Mouse (Mus musculus) layer of hippocampus, postnatal 25 days (tissue): ENCODE data around the gene Pi4kb. TPM values are rescaled to one million over a fixed set of nuclear protein-coding genes. Genes with fewer than 3 reads are reported as not detected.
A peak's percentile ranks its signal among the peaks of the same experiment; 100 is the strongest.

Experiments
- DNase-seq, 2 experiments: peaks; one replicate each; pipeline ENCODE4 v3.0.0; 2022; ENCODE audit warnings: mixed read lengths in 2 of 2, low spot score in 1 of 2; ENCODE audit errors: extremely low spot score in 1 of 2
- microRNA-seq, 2 experiments: library from miRNA; unstranded; fragments of <30 nt; microRNA quantifications; one replicate each; pipeline ENCODE4 v1.2.0; 2021
- total RNA-seq, 2 experiments: library from RNA; stranded (reverse); gene quantifications; 2 replicates each; pipeline ENCODE4 v1.2.3; 2021

The Pi4kb gene
- total RNA-seq, 2 experiments from 2014 or later: 52.5 to 58.0 TPM

DNA sequence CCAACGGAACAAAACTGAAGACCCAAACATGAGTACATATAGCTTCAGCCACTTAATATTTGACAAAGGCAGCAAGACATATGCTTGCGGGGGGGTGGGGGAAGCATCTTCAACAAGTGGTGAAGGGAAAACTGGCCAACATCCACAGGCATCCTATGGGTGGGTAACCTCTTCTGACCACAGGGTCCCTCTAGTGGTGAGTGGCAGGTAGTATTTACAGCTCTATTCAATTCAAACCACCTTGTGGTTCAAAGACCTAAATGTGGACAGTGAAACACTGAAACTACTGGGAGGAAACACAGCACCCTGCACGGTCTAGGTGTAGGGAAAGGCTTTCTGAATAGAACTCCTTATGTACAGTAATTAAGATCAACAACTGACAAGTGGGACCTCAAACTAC, 79.2 kb downstream of the Pi4kb start:
- no peak for DNase-seq

DNA sequence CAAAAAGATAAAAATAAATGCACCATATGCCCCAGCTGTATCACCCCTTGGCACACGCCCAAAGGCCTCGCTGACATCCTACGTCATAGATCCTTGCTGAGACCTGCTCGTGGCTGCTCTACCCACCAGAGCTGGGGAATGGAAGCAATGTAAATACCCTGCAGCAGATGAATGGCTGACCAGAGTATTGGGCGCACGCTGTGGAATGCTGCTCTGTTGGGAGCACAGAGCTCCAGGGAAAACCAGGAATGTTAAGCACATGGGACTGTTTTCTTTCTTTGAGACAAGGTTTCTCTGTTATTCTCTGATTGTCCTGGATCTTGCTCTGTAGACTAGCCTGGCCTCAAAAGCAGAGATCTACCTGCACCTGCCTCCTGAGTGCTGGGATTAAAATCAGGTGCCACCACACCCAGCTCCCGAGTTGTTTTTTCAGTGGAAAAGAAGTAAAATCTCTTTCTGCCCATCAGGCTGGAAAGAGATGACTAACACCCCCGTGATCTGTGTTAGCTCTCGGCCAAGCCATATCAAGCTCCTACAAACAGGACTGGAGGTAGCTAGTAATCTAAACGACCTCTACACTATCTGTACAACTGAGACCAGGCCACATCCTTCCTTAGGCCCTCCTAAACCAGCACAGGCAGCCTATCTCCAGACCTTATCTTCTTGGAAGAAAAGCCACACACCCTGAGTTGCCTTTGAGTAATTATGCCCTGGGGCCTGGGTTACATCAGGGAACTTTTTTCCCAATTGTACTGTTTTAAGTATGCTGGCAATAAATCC, 80.1 kb downstream of the Pi4kb start:
- peak in 1 of 2 experiments; percentile 16 for DNase-seq

DNA sequence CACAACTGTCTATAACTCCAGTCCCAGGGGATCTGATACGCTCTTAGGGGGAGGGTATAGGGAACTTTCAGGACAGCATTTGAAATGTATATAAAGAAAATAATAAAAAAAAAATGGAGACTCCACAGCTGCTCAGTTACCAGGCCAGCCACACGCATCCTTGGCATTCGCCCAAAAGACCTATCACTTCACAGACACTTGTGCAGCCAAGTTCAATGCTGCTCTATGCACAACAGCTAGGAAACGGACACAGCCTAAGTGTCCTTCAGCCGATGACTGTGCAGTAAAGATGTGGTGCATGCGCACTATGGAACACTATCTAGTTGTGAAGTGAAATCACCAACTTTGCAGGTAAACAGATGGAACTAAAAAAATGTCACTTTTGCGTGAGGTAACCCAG, 81.7 kb downstream of the Pi4kb start:
- no peak for DNase-seq

Small RNA genes within 50 kb of the gene (microRNA-seq; reads per million reads assigned to microRNA genes)
- gene Mir7013: 1.8 to 4.8 reads per million in 2 experiments

Other genes starting within 250 kb of the Pi4kb start
- gene Cgn, start 188.2 kb upstream of the Pi4kb start, total RNA-seq: 1 to 10 TPM; 3.1 to 3.2 TPM
- gene Pogz, start 137.2 kb upstream of the Pi4kb start, total RNA-seq: 10 to 100 TPM; 47.6 to 57.9 TPM
- gene Psmb4, start 87.8 kb upstream of the Pi4kb start, total RNA-seq: 100 to 1,000 TPM; 253 to 304 TPM
- gene Selenbp1, start 41.7 kb upstream of the Pi4kb start, total RNA-seq: 10 to 100 TPM; 10.3 to 10.6 TPM
- 10 to 100 TPM; 18.8 to 22.3 TPM for gene Rfx5, start 20.7 kb upstream of the Pi4kb start, total RNA-seq
- gene Zfp687, start 40.7 kb downstream of the Pi4kb start, total RNA-seq: 10 to 100 TPM; 23.4 to 30.0 TPM
- gene Psmd4, start 67.9 kb downstream of the Pi4kb start, total RNA-seq: 100 to 1,000 TPM; 156 to 163 TPM
- 10 to 100 TPM; 57.6 to 58.0 TPM for gene Pip5k1a, start 132.2 kb downstream of the Pi4kb start, total RNA-seq
- gene Vps72, start 136.3 kb downstream of the Pi4kb start, total RNA-seq: 10 to 100 TPM; 46.2 to 50.3 TPM
- under 1 TPM; 0.76 to 0.94 TPM for gene Tmod4, start 149.7 kb downstream of the Pi4kb start, total RNA-seq
- 10 to 100 TPM; 43.1 to 48.2 TPM for gene Scnm1, start 159.3 kb downstream of the Pi4kb start, total RNA-seq
- gene Lysmd1, start 159.4 kb downstream of the Pi4kb start, total RNA-seq: 10 to 100 TPM; 16.5 to 18.4 TPM
- gene Tnfaip8l2, start 167.6 kb downstream of the Pi4kb start, total RNA-seq: 1 to 10 TPM; 2.1 to 3.1 TPM
- gene Sema6c, start 185.7 kb downstream of the Pi4kb start, total RNA-seq: 10 to 100 TPM; 35.1 to 41.9 TPM
- gene Gabpb2, start 243.2 kb downstream of the Pi4kb start, total RNA-seq: 10 to 100 TPM; 10.9 to 15.1 TPM